Mouse (Mus musculus) thymus, adult 2 months (tissue): ENCODE results near the gene Olfr10.

Experiments used
- CTCF ChIP-seq: fragments of 200-500 bp; IDR thresholded peaks from 2 replicates; pipeline ENCODE4 v1.5.1; 2012; ENCODE audit warnings: mild to moderate bottlenecking, control low read depth, low read length, moderate library complexity, borderline replicate concordance; ENCODE audit not compliant: control insufficient read depth, poor library complexity, insufficient read depth; ENCODE audit errors: extremely low read depth
- POLR2A ChIP-seq: fragments of 200-500 bp; IDR thresholded peaks from 2 replicates; pipeline ENCODE4 v1.6.1; 2012; ENCODE audit warnings: mild to moderate bottlenecking, low read length, control low read depth, moderate library complexity; ENCODE audit not compliant: control insufficient read depth, poor library complexity, insufficient read depth; ENCODE audit errors: extremely low read depth

DNA sequence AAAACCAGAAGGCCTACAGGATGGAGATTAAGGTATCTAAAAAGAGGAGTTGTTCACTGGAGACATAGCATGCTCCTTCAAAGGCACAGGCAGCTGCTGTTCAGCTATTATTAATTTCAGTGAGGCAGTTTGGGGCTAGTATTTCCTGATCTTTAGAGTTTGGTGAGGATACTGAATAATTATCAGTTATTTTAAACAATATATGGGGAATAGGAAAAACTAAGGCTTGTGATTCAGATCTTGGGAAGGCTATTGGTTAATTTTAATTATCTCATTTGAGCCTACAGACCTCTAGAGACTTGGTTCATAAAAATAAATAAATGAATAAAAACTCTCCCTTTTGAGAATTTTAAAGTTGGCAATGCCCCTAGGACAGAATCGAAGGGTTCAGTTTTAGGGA lies 30.3 kb downstream of the Olfr10 start, which contains the start of gene Olfr1390:
- no peak for TF ChIP-seq POLR2A
- TF ChIP-seq CTCF = no peak
